Mouse (Mus musculus) large intestine, adult 2 months (tissue): ENCODE measurements around the gene Sertad3. TPM values are rescaled to one million over a fixed set of nuclear protein-coding genes. Genes with fewer than 3 reads are reported as not detected.

Source experiments
- DNase-seq: peaks from one replicate; pipeline ENCODE4 v3.0.0-alpha.2; 2012; ENCODE audit warnings: low read depth, low spot score
- WGBS: fragments of 180-500 bp; shearing (Covaris S2); methylation state at CpG from one replicate; pipeline ENCODE4 v1.1.7; 2018; 5-methylcytosine and 5-hydroxymethylcytosine counted together
- polyA plus RNA-seq: library from polyadenylated mRNA; depleted of rRNA; stranded (reverse); fragments of >200 nt; gene quantifications from 2 replicates; pipeline ENCODE4 v1.2.3, GENCODE M21; 2012

The Sertad3 gene
- polyA plus RNA-seq, 1 experiment, result 14.5 TPM

GRCm38 (mm10) chr7:27459640-27460039 is 13.9 kb upstream of the Sertad3 start:
- 92% methylated on average over 5 of the region's 5 CpGs for WGBS
- DNase-seq, result no peak

- DNase-seq, result no peak
- WGBS, result 79% methylated on average over 6 of the region's 6 CpGs
Observed at GRCm38 (mm10) chr7:27460477-27460876, 13.1 kb upstream of the Sertad3 start.

- no peak for DNase-seq
- WGBS, result 49% methylated on average over 4 of the region's 4 CpGs
Observed at GRCm38 (mm10) chr7:27467648-27468047, 5.9 kb upstream of the Sertad3 start.

- 90% methylated on average over 11 of the region's 11 CpGs for WGBS
- no peak for DNase-seq
Observed at GRCm38 (mm10) chr7:27471390-27472120, 2.0 kb upstream of the Sertad3 start.

GRCm38 (mm10) chr7:27472596-27472995 is 972 bp upstream of the Sertad3 start:
- no peak for DNase-seq
- 7% methylated on average over 7 of the region's 7 CpGs for WGBS

GRCm38 (mm10) chr7:27473835-27474489 is 394 bp downstream of the Sertad3 start:
- DNase-seq, result no peak
- under 1% methylated on average over 34 of the region's 34 CpGs for WGBS

- under 1% methylated on average over 23 of the region's 23 CpGs for WGBS
Observed at GRCm38 (mm10) chr7:27474490-27474954, 954 bp downstream of the Sertad3 start.

GRCm38 (mm10) chr7:27475596-27475995 is 2.0 kb downstream of the Sertad3 start:
- WGBS, result 74% methylated on average over 2 of the region's 2 CpGs
- no peak for DNase-seq

More at GRCm38 (mm10) chr7:27474490-27474954, 954 bp downstream of the Sertad3 start:
- peak; percentile 99 for DNase-seq

- DNase-seq, result no peak
- 69% methylated on average over 14 of the region's 14 CpGs for WGBS
Observed at GRCm38 (mm10) chr7:27476098-27476635, 2.6 kb downstream of the Sertad3 start.

GRCm38 (mm10) chr7:27478561-27478960 is 5.0 kb downstream of the Sertad3 start:
- no peak for DNase-seq
- WGBS, result 51% methylated on average over 7 of the region's 7 CpGs

GRCm38 (mm10) chr7:27479750-27480149 is 6.2 kb downstream of the Sertad3 start:
- 27% methylated on average over 1 of the region's 1 CpGs for WGBS
- no peak for DNase-seq

GRCm38 (mm10) chr7:27480506-27480905 is 6.9 kb downstream of the Sertad3 start:
- DNase-seq, result no peak

GRCm38 (mm10) chr7:27480927-27481626 is 7.5 kb downstream of the Sertad3 start:
- WGBS, result 4% methylated on average over 11 of the region's 11 CpGs

More at GRCm38 (mm10) chr7:27480506-27480905, 6.9 kb downstream of the Sertad3 start:
- WGBS, result 26% methylated on average over 3 of the region's 3 CpGs

GRCm38 (mm10) chr7:27481627-27481969 is 8.0 kb downstream of the Sertad3 start:
- peak; percentile 89 for DNase-seq
- WGBS, result 0% methylated on average over 12 of the region's 12 CpGs

More at GRCm38 (mm10) chr7:27480927-27481626, 7.5 kb downstream of the Sertad3 start:
- DNase-seq, result no peak

GRCm38 (mm10) chr7:27483860-27484259 is 10.3 kb downstream of the Sertad3 start:
- 89% methylated on average over 4 of the region's 4 CpGs for WGBS

GRCm38 (mm10) chr7:27486102-27486769 is 12.7 kb downstream of the Sertad3 start:
- no peak for DNase-seq

More at GRCm38 (mm10) chr7:27483860-27484259, 10.3 kb downstream of the Sertad3 start:
- no peak for DNase-seq

GRCm38 (mm10) chr7:27486770-27487697 is 13.5 kb downstream of the Sertad3 start, which contains the start of gene Sertad1:
Gene Sertad1, plus strand, starts transcription at chr7:27486910.
- DNase-seq, result peak; percentile 97
- under 1% methylated on average over 79 of the region's 80 CpGs for WGBS

More at GRCm38 (mm10) chr7:27486102-27486769, 12.7 kb downstream of the Sertad3 start:
- WGBS, result under 1% methylated on average over 13 of the region's 13 CpGs

GRCm38 (mm10) chr7:27487740-27488268 is 14.2 kb downstream of the Sertad3 start:
- 1% methylated on average over 13 of the region's 13 CpGs for WGBS
- no peak for DNase-seq
